Mouse (Mus musculus) activated CD4-positive, CD25-positive, alpha-beta regulatory T cell (primary cell): ENCODE results near the gene Vmn2r83. TPM values are rescaled to one million over a fixed set of nuclear protein-coding genes. Genes with fewer than 3 reads are reported as not detected.

Source experiments
- polyA plus RNA-seq, 2 experiments: library from polyadenylated mRNA; unstranded; fragments of 100-300 nt; shearing (Covaris generic); gene quantifications; one replicate each; pipeline ENCODE4 v1.2.1; 2017

Gene Vmn2r83
- polyA plus RNA-seq: under 1 TPM in 1 of 2 experiments, not detected in 1; 0.09 TPM

GRCm38 (mm10) chr10:79468431-79468830, at the start of gene Vmn2r83:
Gene Vmn2r83 (plus strand): TSS chr10:79468731.

GRCm38 (mm10) chr10:79533126-79533911, 64.8 kb downstream of the Vmn2r83 start, which contains the start of gene Plpp2:
Gene Plpp2 (minus strand): TSS chr10:79533796.

Other genes starting within 250 kb of the Vmn2r83 start
- not detected for gene Vmn2r81, start 221.0 kb upstream of the Vmn2r83 start, polyA plus RNA-seq
- gene Vmn2r82, start 112.2 kb upstream of the Vmn2r83 start, polyA plus RNA-seq: under 1 TPM in 1 of 2 experiments, not detected in 1; 0.23 TPM
- gene Plpp2, start 65.1 kb downstream of the Vmn2r83 start, polyA plus RNA-seq: 1 to 10 TPM; 3.2 to 4.2 TPM
- 10 to 100 TPM; 30.9 to 33.0 TPM for gene Mier2, start 86.5 kb downstream of the Vmn2r83 start, polyA plus RNA-seq
- gene Theg, start 118.6 kb downstream of the Vmn2r83 start, polyA plus RNA-seq: not detected
- not detected for gene C2cd4c, start 145.3 kb downstream of the Vmn2r83 start, polyA plus RNA-seq
- under 1 TPM in 1 of 2 experiments, not detected in 1; 0.05 TPM for gene Shc2, start 169.2 kb downstream of the Vmn2r83 start, polyA plus RNA-seq
- not detected for gene Odf3l2, start 177.0 kb downstream of the Vmn2r83 start, polyA plus RNA-seq
- gene Madcam1, start 195.8 kb downstream of the Vmn2r83 start, polyA plus RNA-seq: under 1 TPM; 0.32 to 0.51 TPM
- gene Tpgs1, start 200.6 kb downstream of the Vmn2r83 start, polyA plus RNA-seq: 10 to 100 TPM; 58.4 to 61.8 TPM
- gene Cdc34, start 213.5 kb downstream of the Vmn2r83 start, polyA plus RNA-seq: 100 to 1,000 TPM; 104 to 107 TPM
- 1 to 10 TPM; 1.2 to 1.5 TPM for gene Gzmm, start 220.3 kb downstream of the Vmn2r83 start, polyA plus RNA-seq
- 100 to 1,000 TPM; 226 to 283 TPM for gene Bsg, start 235.8 kb downstream of the Vmn2r83 start, polyA plus RNA-seq
- under 1 TPM; 0.13 to 0.23 TPM for gene Hcn2, start 247.9 kb downstream of the Vmn2r83 start, polyA plus RNA-seq